Mouse (Mus musculus) heart, postnatal 0 days (tissue): ENCODE data around the gene Rgs16. TPM values are rescaled to one million over a fixed set of nuclear protein-coding genes. Genes with fewer than 3 reads are reported as not detected.

Experiments
- ATAC-seq: fragments of 200-750 bp; cut with Nextera tagmentation; 2 replicates; pipeline ENCODE4 v1.8.0; 2017; ENCODE audit warnings: low read depth, moderate number of reproducible peaks, moderate library complexity; ENCODE audit not compliant: insufficient read depth
- DNase-seq: peaks from one replicate; pipeline ENCODE4 v3.0.0-alpha.2; 2016; ENCODE audit warnings: low spot score
- H3K27ac ChIP-seq: fragments of 300-500 bp; sonication (generic); 2 replicates; pipeline ENCODE4 v1.5.1; 2014; ENCODE audit warnings: low read depth, mild to moderate bottlenecking
- H3K27me3 ChIP-seq: fragments of 300-500 bp; sonication (generic); 2 replicates; pipeline ENCODE4 v1.6.1; 2014; ENCODE audit warnings: low read length, mixed read lengths; ENCODE audit not compliant: control insufficient read depth, insufficient read depth
- H3K36me3 ChIP-seq: fragments of 300-500 bp; sonication (generic); replicated peaks from 2 replicates; pipeline ENCODE4 v1.6.1; 2014; ENCODE audit warnings: low read length, mixed read lengths; ENCODE audit not compliant: control insufficient read depth, insufficient read depth
- H3K4me1 ChIP-seq: fragments of 300-500 bp; sonication (generic); 2 replicates; pipeline ENCODE4 v1.6.1; 2014; ENCODE audit warnings: antibody characterized with exemption; ENCODE audit not compliant: control insufficient read depth, insufficient read depth
- H3K4me2 ChIP-seq: fragments of 300-500 bp; sonication (generic); 2 replicates; pipeline ENCODE4 v1.6.1; 2014; ENCODE audit warnings: low read depth, mild to moderate bottlenecking, low read length, moderate library complexity
- H3K4me3 ChIP-seq: fragments of 300-500 bp; sonication (generic); 2 replicates; pipeline ENCODE4 v1.5.1; 2014; ENCODE audit warnings: low read depth, low read length
- H3K9ac ChIP-seq: fragments of 300-500 bp; sonication (generic); replicated peaks from 2 replicates; pipeline ENCODE4 v1.6.1; 2014; ENCODE audit warnings: low read depth, low read length, mixed read lengths
- H3K9me3 ChIP-seq: fragments of 300-500 bp; sonication (generic); replicated peaks from 2 replicates; pipeline ENCODE4 v1.6.1; 2016; ENCODE audit warnings: low read length; ENCODE audit not compliant: control insufficient read depth
- CTCF ChIP-seq: IDR thresholded peaks from 2 replicates; pipeline ENCODE4 v1.5.1; 2016; ENCODE audit warnings: antibody characterized with exemption, control low read depth, low read depth
- EP300 ChIP-seq: IDR thresholded peaks from 2 replicates; pipeline ENCODE4 v1.6.1; 2016; ENCODE audit warnings: antibody characterized with exemption, low read depth
- WGBS: fragments of 180-500 bp; shearing (Covaris S2); extraction: QIAGEN DNeasy Blood & Tissue Kit; methylation state at CpG from one replicate; pipeline ENCODE4 v1.1.7; 2014; 5-methylcytosine and 5-hydroxymethylcytosine counted together
- polyA plus RNA-seq: library from polyadenylated mRNA; unstranded; fragments of >200 nt; fragmentation: Nextera tagmentation; extraction: Ambion mirVana; gene quantifications from 2 replicates; pipeline ENCODE4 v1.2.1, GENCODE M21; 2015
- total RNA-seq: library from RNA; depleted of rRNA; stranded (reverse); fragments of >200 nt; gene quantifications from 2 replicates; pipeline ENCODE4 v1.2.3, GENCODE M21; 2014; ENCODE audit warnings: low replicate concordance

Gene Rgs16
- total and polyA plus RNA-seq, 2 experiments from 2014 or later, result 1.8 to 2.2 TPM

GRCm38 (mm10) chr1:153741551-153742316 is 1.6 kb downstream of the Rgs16 start:
- Histone ChIP-seq H3K36me3 (no peaks in the 10 kb centered on the region), H3K4me1 (peaks cover 8% of the 10 kb centered on the region), H3K27ac (peak overlapping the region; percentile 9; the same call in 1 of the 2 replicates), H3K4me3 (peak overlapping the region; percentile 48), H3K4me2 (peak overlapping the region; percentile 75), H3K27me3 (peaks cover 14% of the 10 kb centered on the region; the same call in 1 of the 2 replicates), H3K9ac (no peak overlapping the region), H3K9me3 (no peaks in the 10 kb centered on the region)
- 45% methylated on average over 18 of the region's 18 CpGs for WGBS
- TF ChIP-seq CTCF (no peak), EP300 (no peak)
- no peak for DNase-seq
- no peak for ATAC-seq

GRCm38 (mm10) chr1:153742374-153743155 is 2.4 kb downstream of the Rgs16 start:
- H3K9ac ChIP-seq, result no peak overlapping the region
- H3K27ac ChIP-seq, result no peak overlapping the region
- no peak for ATAC-seq

GRCm38 (mm10) chr1:153746119-153746670 is 6.0 kb downstream of the Rgs16 start:
- Histone ChIP-seq H3K9ac (no peak overlapping the region), H3K4me2 (no peak overlapping the region), H3K27me3 (no peaks in the 10 kb centered on the region), H3K27ac (no peak overlapping the region), H3K9me3 (no peaks in the 10 kb centered on the region), H3K4me3 (no peak overlapping the region), H3K4me1 (peaks cover 30% of the 10 kb centered on the region), H3K36me3 (no peaks in the 10 kb centered on the region)
- WGBS, result 85% methylated on average over 14 of the region's 14 CpGs
- no peak for TF ChIP-seq EP300
- no peak for TF ChIP-seq CTCF
- DNase-seq, result no peak
- ATAC-seq, result no peak

More at GRCm38 (mm10) chr1:153742374-153743155, 2.4 kb downstream of the Rgs16 start:
- Histone ChIP-seq H3K36me3 (no peaks in the 10 kb centered on the region), H3K27me3 (peaks cover 14% of the 10 kb centered on the region; the same call in 1 of the 2 replicates), H3K9me3 (no peaks in the 10 kb centered on the region), H3K4me1 (peaks cover 12% of the 10 kb centered on the region), H3K4me3 (no peak overlapping the region), H3K4me2 (peak overlapping the region; percentile 75; the same call in 1 of the 2 replicates)
- DNase-seq, result peak; percentile 52
- WGBS, result 31% methylated on average over 11 of the region's 11 CpGs
- TF ChIP-seq EP300, result no peak
- peak; percentile 91 for TF ChIP-seq CTCF

- ATAC-seq (no peak), DNase-seq (peak; percentile 73)
- peaks cover 34% of the 10 kb centered on the region for H3K4me1 ChIP-seq
Measured at GRCm38 (mm10) chr1:153746728-153747127, 6.6 kb downstream of the Rgs16 start.

GRCm38 (mm10) chr1:153747861-153748530 is 7.8 kb downstream of the Rgs16 start:
- peak; percentile 70 for ATAC-seq
- Histone ChIP-seq H3K4me1 (peaks cover 39% of the 10 kb centered on the region), H3K36me3 (no peaks in the 10 kb centered on the region), H3K9me3 (no peaks in the 10 kb centered on the region), H3K9ac (peak overlapping the region; percentile 64), H3K4me2 (peak overlapping the region; percentile 66), H3K27me3 (no peaks in the 10 kb centered on the region), H3K4me3 (peak overlapping the region; percentile 53; the same call in 1 of the 2 replicates), H3K27ac (peak overlapping the region; percentile 94)
- TF ChIP-seq CTCF (no peak), EP300 (no peak; the same call in 1 of the 2 replicates)
- peak; percentile 90 for DNase-seq
- WGBS, result 22% methylated on average over 12 of the region's 12 CpGs

More at GRCm38 (mm10) chr1:153746728-153747127, 6.6 kb downstream of the Rgs16 start:
- Histone ChIP-seq H3K9me3 (no peaks in the 10 kb centered on the region), H3K4me3 (no peak overlapping the region), H3K4me2 (no peak overlapping the region), H3K27me3 (no peaks in the 10 kb centered on the region), H3K9ac (no peak overlapping the region), H3K36me3 (no peaks in the 10 kb centered on the region), H3K27ac (no peak overlapping the region)
- WGBS, result 5% methylated on average over 12 of the region's 12 CpGs
- peak; percentile 85 for TF ChIP-seq CTCF
- no peak for TF ChIP-seq EP300
